ENCODE assay signal across 30 mouse cellular contexts in the genomic region with DNA sequence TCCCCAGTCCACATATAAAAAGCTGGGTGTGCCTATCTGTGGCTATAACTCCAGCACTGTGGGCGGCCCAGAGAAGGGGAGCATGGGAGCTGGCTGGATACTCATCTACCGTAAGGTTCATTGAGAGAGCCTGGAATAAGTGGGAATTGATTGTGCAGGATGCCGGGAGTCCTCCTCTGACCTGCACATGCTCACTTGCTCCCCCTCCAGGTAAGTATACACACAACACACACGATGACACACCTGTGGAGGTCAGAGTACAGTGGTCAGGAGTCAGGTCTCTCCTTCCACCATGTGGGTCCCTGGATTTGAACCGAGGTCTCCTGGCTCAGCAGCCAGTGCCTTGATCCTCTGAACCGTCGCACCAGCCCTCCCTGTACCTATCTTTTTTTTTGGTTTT. TPM values are rescaled to one million over a fixed set of nuclear protein-coding genes. Genes with fewer than 3 reads are reported as not detected.
A peak's percentile ranks its signal among the peaks of the same experiment; 100 is the strongest.
DNase-seq lines count a peak whose midpoint lies in the region; ATAC-seq and TF ChIP-seq lines count a peak whose summit lies in the region.
"Had no signal": no experiment of that assay in that cellular context is flagged by ENCODE, and none has a peak within 500 bp of the region (broad histone marks: within the 10 kb centered on the region; RNA-seq: fewer than 3 reads in every experiment).

No protein-coding gene starts in this region.

- 95% methylated on average over 7 of the region's 7 CpGs for WGBS in lung, postnatal 0 days
- WGBS in forebrain, embryonic 12.5 days: 94% methylated on average over 7 of the region's 7 CpGs

- H3K27ac ChIP-seq in layer of hippocampus, adult 2 months: no peak overlapping the region
- H3K27ac ChIP-seq in lung, postnatal 0 days (ENCODE audit: low read length): no peak overlapping the region
- no peak overlapping the region for H3K27ac ChIP-seq in forebrain, embryonic 12.5 days
- H3K27ac ChIP-seq: embryonic facial prominence, embryonic 10.5 days; embryonic facial prominence, embryonic 15.5 days; forebrain, embryonic 13.5 days; hindbrain, embryonic 10.5 days; hindbrain, embryonic 15.5 days; kidney, embryonic 15.5 days; limb, embryonic 12.5 days; liver, embryonic 12.5 days; stomach, postnatal 0 days had no signal

- no peak for ATAC-seq in lung, postnatal 0 days
- no peak for ATAC-seq in forebrain, embryonic 12.5 days (ENCODE audit: low FRiP score)
- ATAC-seq: activated CD4-positive, CD25-positive, alpha-beta regulatory T cell, adult 4 months; forebrain, embryonic 13.5 days; liver, embryonic 12.5 days had no signal

- H3K9me3 ChIP-seq in lung, postnatal 0 days (ENCODE audit: low read length): no peaks in the 10 kb centered on the region
- no peaks in the 10 kb centered on the region for H3K9me3 ChIP-seq in forebrain, embryonic 12.5 days
- H3K9me3 ChIP-seq: embryonic facial prominence, embryonic 10.5 days; embryonic facial prominence, embryonic 15.5 days; forebrain, embryonic 13.5 days; hindbrain, embryonic 10.5 days; hindbrain, embryonic 15.5 days; kidney, embryonic 15.5 days; limb, embryonic 12.5 days; liver, embryonic 12.5 days had no signal

- no peak overlapping the region for H3K4me2 ChIP-seq in lung, postnatal 0 days (replicated peaks; ENCODE audit: low read depth, low read length)
- no peak overlapping the region for H3K4me2 ChIP-seq in forebrain, embryonic 12.5 days
- H3K4me2 ChIP-seq: embryonic facial prominence, embryonic 15.5 days; forebrain, embryonic 13.5 days; hindbrain, embryonic 15.5 days; kidney, embryonic 15.5 days; limb, embryonic 12.5 days; liver, embryonic 12.5 days had no signal

- TF ChIP-seq CTCF in layer of hippocampus, adult 2 months (conservative IDR thresholded peaks at IDR 0.05): peak; percentile 26
- peak; percentile 40 for TF ChIP-seq CTCF in lung, postnatal 0 days (IDR thresholded peaks at IDR 0.05)

- DNase-seq in layer of hippocampus, adult 2 months (ENCODE audit: low spot score in 2 of 2): no peak
- no peak for DNase-seq in layer of hippocampus, adult 9-11 months
- DNase-seq in lung, postnatal 0 days (ENCODE audit: low spot score): no peak
- DNase-seq in lung, postnatal 14 days: no peak
- peak; percentile 66 for DNase-seq in R1 (ENCODE audit: low read depth, low spot score)
- DNase-seq in neural tube, embryonic 10.5 days (ENCODE audit: extremely low spot score, low spot score): no peak
- DNase-seq: adrenal gland, adult 2 months; adrenal gland, postnatal 36 days; B cell, adult 2 months; cerebellum, adult 8-10 months; cerebellum, postnatal 25 days; gastrocnemius, postnatal 14 days; heart, postnatal 14 days; kidney, adult 11 months; midbrain, embryonic 14.5 days; right cerebral cortex, adult 18-20 months; right cerebral cortex, postnatal 4 days; thymus, adult 18-20 months; thymus, postnatal 25 days had no signal

- H3K9ac ChIP-seq in lung, postnatal 0 days (replicated peaks; ENCODE audit: low read depth): no peak overlapping the region
- no peak overlapping the region for H3K9ac ChIP-seq in forebrain, embryonic 12.5 days
- H3K9ac ChIP-seq: embryonic facial prominence, embryonic 15.5 days; forebrain, embryonic 13.5 days; hindbrain, embryonic 15.5 days; kidney, embryonic 15.5 days; limb, embryonic 12.5 days; liver, embryonic 12.5 days had no signal

- TF ChIP-seq EP300 in lung, postnatal 0 days (IDR thresholded peaks at IDR 0.05): no peak

- H3K27me3 ChIP-seq in lung, postnatal 0 days (replicated peaks; ENCODE audit: insufficient read depth, low read length): no peaks in the 10 kb centered on the region
- H3K27me3 ChIP-seq in forebrain, embryonic 12.5 days: no peaks in the 10 kb centered on the region
- H3K27me3 ChIP-seq: embryonic facial prominence, embryonic 15.5 days; forebrain, embryonic 13.5 days; hindbrain, embryonic 15.5 days; kidney, embryonic 15.5 days; limb, embryonic 12.5 days had no signal

- H3K4me1 ChIP-seq in lung, postnatal 0 days (ENCODE audit: insufficient read depth, low read depth, low read length): no peaks in the 10 kb centered on the region
- no peaks in the 10 kb centered on the region for H3K4me1 ChIP-seq in forebrain, embryonic 12.5 days
- H3K4me1 ChIP-seq: embryonic facial prominence, embryonic 10.5 days; embryonic facial prominence, embryonic 15.5 days; forebrain, embryonic 13.5 days; hindbrain, embryonic 10.5 days; hindbrain, embryonic 15.5 days; kidney, embryonic 15.5 days; limb, embryonic 12.5 days; liver, embryonic 12.5 days had no signal

- no peak overlapping the region for H3K4me3 ChIP-seq in layer of hippocampus, adult 2 months
- H3K4me3 ChIP-seq in lung, postnatal 0 days (ENCODE audit: low read depth, low read length): no peak overlapping the region
- H3K4me3 ChIP-seq in forebrain, embryonic 12.5 days (replicated peaks): no peak overlapping the region
- H3K4me3 ChIP-seq: embryonic facial prominence, embryonic 10.5 days; embryonic facial prominence, embryonic 15.5 days; forebrain, embryonic 13.5 days; hindbrain, embryonic 10.5 days; hindbrain, embryonic 15.5 days; kidney, embryonic 15.5 days; limb, embryonic 12.5 days; liver, embryonic 12.5 days had no signal

- H3K36me3 ChIP-seq in lung, postnatal 0 days (ENCODE audit: insufficient read depth, low read length): 0 out of 2 replicates have a peak, but pooled peaks cover 19% of the 10 kb centered on the region
- H3K36me3 ChIP-seq in forebrain, embryonic 12.5 days (replicated peaks): peaks cover 37% of the 10 kb centered on the region

RNA-seq across cellular contexts. Expression of a gene that starts 55.5 kb away (rescaled TPM):
- 10 to 100 TPM; 28.3 to 30.1 TPM for total RNA-seq in layer of hippocampus, adult 2 months (2021)
- 43.2 and 47.5 TPM in 2 replicates for polyA plus RNA-seq in lung, postnatal 0 days (2015; fragmentation: Nextera tagmentation; extraction: Ambion mirVana)
- polyA plus RNA-seq in forebrain, embryonic 12.5 days (2016; fragmentation: Nextera tagmentation; extraction: Ambion mirVana): 69.2 and 71.3 TPM in 2 replicates
